Mouse (Mus musculus): Measurements from ENCODE around the gene Galp.
A peak's percentile ranks its signal among the peaks of the same experiment; 100 is the strongest.

The Galp gene

GRCm38 (mm10) chr7:6196790-6197189, at the start of gene Galp:
Gene Galp (plus strand): TSS chr7:6197090.
- DNase-seq (ENCODE audit: low spot score in 2 of 2) = no peak

- no peak for DNase-seq (ENCODE audit: low spot score in 2 of 2)
Measured at GRCm38 (mm10) chr7:6147688-6148087, 49.2 kb upstream of the Galp start.

GRCm38 (mm10) chr7:6151266-6151665, 45.6 kb upstream of the Galp start:
- no peak for DNase-seq (ENCODE audit: low spot score in 2 of 2)

- DNase-seq (ENCODE audit: low spot score in 2 of 2) = no peak
Measured at GRCm38 (mm10) chr7:6152036-6152435, 44.9 kb upstream of the Galp start.

GRCm38 (mm10) chr7:6153131-6153530, 43.8 kb upstream of the Galp start:
- DNase-seq (ENCODE audit: low spot score in 2 of 2) = no peak

- no peak for DNase-seq (ENCODE audit: low spot score in 2 of 2)
Measured at GRCm38 (mm10) chr7:6154164-6154563, 42.7 kb upstream of the Galp start.

- peak; percentile 74 to 83 for DNase-seq (ENCODE audit: low spot score in 2 of 2)
Measured at GRCm38 (mm10) chr7:6155031-6155872, 41.6 kb upstream of the Galp start.

- DNase-seq (ENCODE audit: low spot score in 2 of 2) = peak; percentile 95 to 96
Measured at GRCm38 (mm10) chr7:6155901-6156411, 40.9 kb upstream of the Galp start, which contains the start of gene Zfp787. Gene Zfp787 (minus strand): TSS chr7:6155997.

GRCm38 (mm10) chr7:6156901-6157472, 39.9 kb upstream of the Galp start:
- no peak for DNase-seq (ENCODE audit: low spot score in 2 of 2)

- no peak for DNase-seq (ENCODE audit: low spot score in 2 of 2)
Measured at GRCm38 (mm10) chr7:6157479-6157878, 39.4 kb upstream of the Galp start.

GRCm38 (mm10) chr7:6159604-6160003, 37.3 kb upstream of the Galp start:
- no peak for DNase-seq (ENCODE audit: low spot score in 2 of 2)

GRCm38 (mm10) chr7:6161541-6161940, 35.3 kb upstream of the Galp start:
- no peak for DNase-seq (ENCODE audit: low spot score in 2 of 2)

GRCm38 (mm10) chr7:6162172-6162571, 34.7 kb upstream of the Galp start:
- DNase-seq (ENCODE audit: low spot score in 2 of 2) = no peak

GRCm38 (mm10) chr7:6164671-6165070, 32.2 kb upstream of the Galp start:
- DNase-seq (ENCODE audit: low spot score in 2 of 2) = no peak

GRCm38 (mm10) chr7:6169403-6169802, 27.5 kb upstream of the Galp start:
- no peak for DNase-seq (ENCODE audit: low spot score in 2 of 2)

- DNase-seq (ENCODE audit: low spot score in 2 of 2) = no peak
Measured at GRCm38 (mm10) chr7:6170391-6170790, 26.5 kb upstream of the Galp start.

- DNase-seq (ENCODE audit: low spot score in 2 of 2) = no peak
Measured at GRCm38 (mm10) chr7:6170871-6171270, 26.0 kb upstream of the Galp start.

GRCm38 (mm10) chr7:6171444-6172005, 25.4 kb upstream of the Galp start:
- DNase-seq (ENCODE audit: low spot score in 2 of 2) = peak; percentile 63 to 68

GRCm38 (mm10) chr7:6172006-6172649, 24.8 kb upstream of the Galp start, which contains the start of gene Zfp444:
Gene Zfp444 (plus strand): TSS chr7:6172226.
- peak; percentile 96 for DNase-seq (ENCODE audit: low spot score in 2 of 2)

GRCm38 (mm10) chr7:6172674-6173244, 24.1 kb upstream of the Galp start:
- no peak for DNase-seq (ENCODE audit: low spot score in 2 of 2)

- no peak for DNase-seq (ENCODE audit: low spot score in 2 of 2)
Measured at GRCm38 (mm10) chr7:6173872-6174271, 23.0 kb upstream of the Galp start.
